Mouse (Mus musculus) kidney, embryonic 16.5 days (tissue): Measurements from ENCODE around the gene Rs1. TPM values are rescaled to one million over a fixed set of nuclear protein-coding genes. Genes with fewer than 3 reads are reported as not detected.
A peak's percentile ranks its signal among the peaks of the same experiment; 100 is the strongest.
"Not testable (repeated sequence)": the region's sequence is repeated elsewhere in the genome, so short reads cannot be mapped to it uniquely, and the experiment has no call there.

Experiments used
- ATAC-seq: fragments of 200-750 bp; cut with Nextera tagmentation; 2 replicates; pipeline ENCODE4 v1.8.0; 2017; ENCODE audit warnings: moderate TSS enrichment; ENCODE audit not compliant: low FRiP score, low TSS enrichment
- H3K27ac ChIP-seq: fragments of 300-500 bp; sonication (generic); 2 replicates; pipeline ENCODE4 v1.5.1; 2014; ENCODE audit warnings: low read length
- H3K27me3 ChIP-seq: fragments of 300-500 bp; sonication (generic); 2 replicates; pipeline ENCODE4 v1.6.1; 2014; ENCODE audit warnings: low read length, control low read depth, mixed read lengths; ENCODE audit not compliant: insufficient read depth
- H3K36me3 ChIP-seq: fragments of 300-500 bp; sonication (generic); 2 replicates; pipeline ENCODE4 v1.6.1; 2014; ENCODE audit warnings: low read length, control low read depth, mixed read lengths; ENCODE audit not compliant: insufficient read depth
- H3K4me1 ChIP-seq: fragments of 300-500 bp; sonication (generic); 2 replicates; pipeline ENCODE4 v1.6.1; 2014; ENCODE audit warnings: low read length, control low read depth, mixed read lengths; ENCODE audit not compliant: insufficient read depth
- H3K4me2 ChIP-seq: fragments of 300-500 bp; sonication (generic); replicated peaks from 2 replicates; pipeline ENCODE4 v1.6.1; 2014; ENCODE audit warnings: low read depth, low read length
- H3K4me3 ChIP-seq: fragments of 300-500 bp; sonication (generic); 2 replicates; pipeline ENCODE4 v1.5.1; 2014; ENCODE audit warnings: mild to moderate bottlenecking, low read length
- H3K9ac ChIP-seq: fragments of 300-500 bp; sonication (generic); replicated peaks from 2 replicates; pipeline ENCODE4 v1.6.1; 2014; ENCODE audit warnings: low read length
- H3K9me3 ChIP-seq: fragments of 300-500 bp; sonication (generic); 2 replicates; pipeline ENCODE4 v1.6.1; 2016; ENCODE audit warnings: low read length, control low read depth
- WGBS: fragments of 180-500 bp; shearing (Covaris S2); extraction: QIAGEN DNeasy Blood & Tissue Kit; methylation state at CpG from one replicate; pipeline ENCODE4 v1.1.7; 2014; 5-methylcytosine and 5-hydroxymethylcytosine counted together
- polyA plus RNA-seq: library from polyadenylated mRNA; unstranded; fragments of >200 nt; fragmentation: Nextera tagmentation; extraction: Ambion mirVana; gene quantifications from 2 replicates; pipeline ENCODE4 v1.2.1, GENCODE M21; 2015

Gene Rs1
- polyA plus RNA-seq = not detected in 2 replicates

DNA sequence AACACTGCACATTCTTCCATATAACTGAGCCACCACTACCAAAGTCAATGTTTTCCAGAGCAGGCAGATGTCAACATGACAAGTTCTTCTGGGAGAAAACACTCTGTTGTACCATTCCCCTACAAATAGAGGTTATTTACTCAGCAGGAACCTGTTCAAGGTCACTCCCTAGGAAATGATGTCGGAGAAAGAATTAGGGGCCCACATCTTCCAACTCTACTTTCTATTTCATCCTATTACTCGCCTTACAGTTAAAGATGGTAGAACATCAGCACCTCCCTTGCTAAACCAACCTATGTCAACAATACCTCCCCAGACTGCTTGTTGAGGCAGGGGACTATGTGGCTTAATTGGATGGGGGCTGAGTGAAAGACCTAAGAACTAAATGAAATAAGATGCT lies at the start of gene Rs1:
Gene Rs1, plus strand, starts transcription at position 301 of the 400 bp plus-strand sequence.
- no peak for ATAC-seq
- Histone ChIP-seq H3K4me1 (no peaks in the 10 kb centered on the region), H3K9ac (no peak within 1 kb of the TSS), H3K4me2 (peak within 1 kb of the TSS; percentile 44), H3K36me3 (no peaks in the 10 kb centered on the region), H3K27ac (no peak within 1 kb of the TSS), H3K4me3 (peak within 1 kb of the TSS; percentile 56), H3K9me3 (no peaks in the 10 kb centered on the region), H3K27me3 (peaks cover 19% of the 10 kb centered on the region)
- WGBS = 72% methylated on average over 2 of the region's 2 CpGs

DNA sequence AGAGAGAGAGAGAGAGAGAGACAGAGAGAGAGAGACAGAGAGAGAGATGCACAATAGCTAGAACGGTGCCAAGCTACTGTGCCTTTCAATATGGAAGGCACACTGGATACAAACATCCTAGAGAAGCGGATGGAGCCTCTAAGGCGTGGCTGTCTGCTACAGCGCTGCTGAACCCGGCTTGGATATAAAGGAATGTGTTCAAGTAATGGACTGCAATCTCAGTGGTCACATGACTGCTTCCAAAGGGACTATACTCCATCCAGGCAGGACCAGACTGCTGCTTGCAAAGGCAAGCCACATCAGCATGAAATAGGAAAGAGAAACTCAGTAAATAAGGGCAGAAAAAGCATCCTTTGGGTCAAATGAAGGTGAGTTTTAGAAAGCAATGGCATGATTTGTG lies 32.2 kb upstream of the Rs1 start, which contains the start of gene Ppef1:
Gene Ppef1, minus strand, starts transcription at position 116 of the 400 bp plus-strand sequence.
- Histone ChIP-seq H3K4me2 (no peak within 1 kb of the TSS), H3K27me3 (peaks cover 8% of the 10 kb centered on the region; the same call in 1 of the 2 replicates), H3K4me1 (no peaks in the 10 kb centered on the region), H3K27ac (no peak within 1 kb of the TSS), H3K36me3 (no peaks in the 10 kb centered on the region), H3K9ac (no peak within 1 kb of the TSS), H3K9me3 (no peaks in the 10 kb centered on the region), H3K4me3 (no peak within 1 kb of the TSS)
- 73% methylated on average over 5 of the region's 5 CpGs for WGBS
- no peak for ATAC-seq

DNA sequence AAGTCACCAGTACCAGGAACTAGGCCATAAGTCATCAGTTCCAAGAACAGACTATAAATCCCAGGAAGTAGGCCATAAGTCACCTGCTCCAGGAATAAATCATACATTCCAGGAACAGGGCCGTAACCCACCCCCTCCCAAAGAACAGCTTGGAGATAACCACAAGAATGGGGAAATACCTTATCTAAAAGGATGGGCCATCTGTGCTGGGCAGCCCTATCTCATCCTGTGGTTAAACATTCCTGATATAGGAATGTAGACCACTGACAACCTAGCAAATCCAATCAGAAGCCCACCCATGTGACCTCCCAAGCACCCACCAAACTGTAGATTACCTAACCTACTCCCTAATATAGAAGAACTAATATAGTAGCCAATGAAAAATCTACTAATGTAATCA lies 22.4 kb upstream of the Rs1 start:
- Histone ChIP-seq H3K4me3 (no peak overlapping the region), H3K4me2 (no peak overlapping the region), H3K4me1 (no peaks in the 10 kb centered on the region), H3K27ac (no peak overlapping the region), H3K36me3 (no peaks in the 10 kb centered on the region), H3K9ac (no peak overlapping the region), H3K9me3 (no peaks in the 10 kb centered on the region), H3K27me3 (no peaks in the 10 kb centered on the region)
- ATAC-seq = no peak
- WGBS = 64% methylated on average over 1 of the region's 1 CpGs

DNA sequence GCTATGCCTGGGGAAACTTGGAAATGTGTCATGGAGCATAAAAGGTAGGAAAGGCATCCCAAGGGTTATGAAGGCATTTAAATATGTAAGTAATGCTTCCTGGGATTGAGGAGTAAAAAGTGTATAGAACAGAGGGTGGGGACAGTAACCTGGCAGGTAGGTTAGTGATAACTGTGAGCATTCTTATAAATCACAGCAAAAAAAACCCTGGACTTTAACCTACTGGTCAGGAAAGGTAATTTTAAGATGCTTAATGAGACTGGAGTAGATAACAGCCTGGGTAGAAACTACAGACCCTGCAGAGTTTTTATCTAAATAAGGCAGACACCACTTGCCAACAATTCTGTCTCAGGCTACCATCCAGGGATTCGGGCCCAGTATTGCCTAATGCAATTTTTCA lies 19.2 kb upstream of the Rs1 start:
- Histone ChIP-seq H3K36me3 (no peaks in the 10 kb centered on the region), H3K4me1 (no peaks in the 10 kb centered on the region), H3K27me3 (no peaks in the 10 kb centered on the region; the same call in 1 of the 2 replicates), H3K9ac (no peak overlapping the region), H3K4me2 (no peak overlapping the region), H3K4me3 (no peak overlapping the region), H3K27ac (no peak overlapping the region), H3K9me3 (no peaks in the 10 kb centered on the region)
- ATAC-seq = no peak
- 93% methylated on average over 1 of the region's 1 CpGs for WGBS

DNA sequence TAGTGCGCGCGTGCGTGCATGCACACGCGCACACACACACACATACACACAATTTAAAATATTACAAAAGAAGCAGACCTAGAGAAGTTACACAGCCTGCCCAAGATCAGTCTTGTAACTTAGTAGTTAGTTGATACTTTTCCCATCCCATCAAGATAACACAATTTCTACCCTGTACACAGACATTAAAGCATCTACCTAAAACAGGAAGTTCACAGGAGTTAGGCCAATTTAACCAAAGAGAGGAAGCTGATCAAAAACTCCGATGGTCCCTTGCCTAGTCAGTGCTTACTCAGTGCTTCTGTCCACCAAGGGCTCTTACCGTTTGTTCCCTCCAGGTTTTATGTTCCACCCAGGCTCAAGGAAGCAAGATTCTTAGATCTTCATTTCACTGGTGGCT lies 17.0 kb upstream of the Rs1 start:
- ATAC-seq = no peak
- Histone ChIP-seq H3K4me2 (no peak overlapping the region), H3K36me3 (no peaks in the 10 kb centered on the region), H3K27ac (no peak overlapping the region), H3K27me3 (no peaks in the 10 kb centered on the region; the same call in 1 of the 2 replicates), H3K4me3 (no peak overlapping the region), H3K9ac (no peak overlapping the region), H3K4me1 (no peaks in the 10 kb centered on the region), H3K9me3 (no peaks in the 10 kb centered on the region)
- WGBS = 92% methylated on average over 8 of the region's 8 CpGs

DNA sequence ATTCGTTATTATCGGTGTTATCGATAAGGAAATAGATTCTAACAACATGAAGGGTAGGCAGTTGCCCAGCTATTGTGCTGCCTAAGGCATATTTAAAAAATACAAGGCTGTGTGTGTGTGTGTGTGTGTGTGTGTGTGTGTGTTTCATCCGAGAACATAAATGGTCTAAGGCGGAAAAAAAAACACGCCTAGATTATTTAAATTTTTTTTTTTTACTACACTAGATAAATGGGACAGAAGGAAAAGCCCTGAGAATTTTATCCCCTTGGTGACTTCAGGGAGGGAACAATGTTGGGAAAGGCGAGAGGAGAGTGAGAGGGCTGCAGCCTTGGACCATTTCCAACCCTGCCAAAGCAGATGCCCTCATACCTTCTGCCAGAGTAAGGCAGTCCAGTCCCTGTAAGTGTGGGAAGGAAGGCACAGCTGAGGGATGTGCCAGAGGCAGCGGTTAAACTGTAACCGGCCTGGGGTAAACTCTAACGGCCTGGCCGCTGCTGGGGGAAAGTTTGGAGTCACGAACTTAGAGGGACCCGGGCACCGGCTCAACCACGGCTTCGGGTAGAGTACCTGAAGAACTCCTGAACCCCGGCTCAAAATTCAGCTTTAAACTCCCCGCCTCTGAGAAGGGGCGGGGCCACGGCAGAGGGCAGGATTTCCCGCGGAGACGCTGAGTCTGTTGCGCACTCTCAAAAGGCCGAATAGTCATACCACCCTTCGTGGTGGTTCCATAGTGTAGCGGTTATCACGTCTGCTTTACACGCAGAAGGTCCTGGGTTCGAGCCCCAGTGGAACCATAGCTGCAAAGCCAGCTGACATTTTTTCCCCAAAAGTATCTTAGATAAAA lies 2.2 kb upstream of the Rs1 start:
- Histone ChIP-seq H3K27me3 (peaks cover 12% of the 10 kb centered on the region; the same call in 1 of the 2 replicates), H3K27ac (no peak overlapping the region), H3K36me3 (no peaks in the 10 kb centered on the region), H3K9me3 (no peaks in the 10 kb centered on the region), H3K4me3 (peak overlapping the region; percentile 56), H3K4me1 (no peaks in the 10 kb centered on the region), H3K4me2 (peak overlapping the region; percentile 44), H3K9ac (0 out of 2 replicates have a peak overlapping the region, but pooled peaks have one; percentile 50)
- WGBS = 33% methylated on average over 30 of the region's 30 CpGs
- peak; percentile 97 for ATAC-seq

DNA sequence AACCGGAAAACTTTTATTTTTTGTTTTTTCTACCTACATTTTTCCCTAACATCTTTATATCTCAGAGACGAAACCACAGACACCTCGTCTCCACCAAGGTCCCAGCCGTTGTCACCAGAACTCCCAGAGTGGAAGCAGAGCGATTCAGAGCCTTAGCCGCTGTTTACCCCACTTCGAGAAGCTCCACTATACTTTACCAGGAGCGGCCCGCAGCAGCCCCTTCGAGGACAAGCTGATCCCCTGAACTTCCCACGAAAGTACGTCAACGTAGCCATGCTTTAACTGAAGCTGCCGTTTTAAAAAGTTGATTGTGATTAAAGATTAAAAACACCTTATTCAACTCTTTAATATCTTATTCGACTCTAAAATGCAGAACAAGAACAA lies 1.6 kb upstream of the Rs1 start:
- peak; percentile 92 for ATAC-seq
- H3K27me3 ChIP-seq = peaks cover 12% of the 10 kb centered on the region; the same call in 1 of the 2 replicates
- no peaks in the 10 kb centered on the region for H3K36me3 ChIP-seq
- 42% methylated on average over 15 of the region's 15 CpGs for WGBS
- H3K9me3 ChIP-seq = no peaks in the 10 kb centered on the region
- no peak overlapping the region for H3K27ac ChIP-seq
- peak overlapping the region; percentile 56 for H3K4me3 ChIP-seq
- H3K9ac ChIP-seq = 0 out of 2 replicates have a peak overlapping the region, but pooled peaks have one; percentile 50
- peak overlapping the region; percentile 44 for H3K4me2 ChIP-seq
- H3K4me1 ChIP-seq = no peaks in the 10 kb centered on the region

DNA sequence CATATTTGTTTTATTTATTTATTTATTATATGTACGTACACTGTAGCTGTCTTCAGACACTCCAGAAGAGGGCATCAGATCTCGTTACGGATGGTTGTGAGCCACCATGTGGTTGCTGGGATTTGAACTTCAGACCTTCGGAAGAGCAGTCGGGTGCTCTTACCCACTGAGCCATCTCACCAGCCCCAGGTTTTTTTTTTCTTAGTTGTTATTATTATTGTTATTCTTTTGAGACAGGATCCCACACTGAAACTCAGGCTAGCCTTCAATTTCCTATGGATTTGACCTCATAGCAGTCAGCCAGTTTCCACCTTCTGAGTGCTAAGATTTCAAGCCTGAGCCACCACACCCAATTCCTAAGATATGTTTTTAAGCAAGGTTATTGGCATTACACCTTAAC lies 1.8 kb downstream of the Rs1 start:
- not testable (repeated sequence) for H3K27ac ChIP-seq, H3K36me3 ChIP-seq, H3K4me3 ChIP-seq, H3K9ac ChIP-seq, H3K4me1 ChIP-seq, H3K9me3 ChIP-seq, ATAC-seq, H3K4me2 ChIP-seq
- H3K27me3 ChIP-seq = peaks cover 25% of the 10 kb centered on the region
- WGBS = 85% methylated on average over 5 of the region's 5 CpGs

DNA sequence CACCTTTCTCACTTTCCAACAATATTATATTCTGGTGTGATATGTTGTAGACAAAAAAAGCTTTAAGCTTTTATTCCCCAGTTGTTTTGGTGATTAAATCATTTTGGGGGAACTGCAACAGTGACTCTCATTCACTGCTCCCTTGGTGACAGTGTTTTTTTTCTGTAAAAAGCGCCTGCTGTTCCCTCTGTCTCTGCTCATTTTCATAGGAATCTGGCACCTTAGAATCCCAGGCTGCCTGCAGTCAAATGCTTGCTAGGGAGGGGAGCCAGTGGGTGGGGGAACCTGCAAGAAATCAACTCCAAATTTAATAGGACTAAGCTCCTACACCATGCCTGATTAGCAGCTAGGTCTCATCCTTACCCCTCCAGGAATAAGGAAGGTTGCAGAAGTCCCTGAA lies 5.2 kb downstream of the Rs1 start:
- no peak overlapping the region for H3K9ac ChIP-seq
- H3K4me1 ChIP-seq = no peaks in the 10 kb centered on the region
- peaks cover 23% of the 10 kb centered on the region for H3K27me3 ChIP-seq
- H3K4me2 ChIP-seq = no peak overlapping the region
- no peak overlapping the region for H3K4me3 ChIP-seq
- no peak overlapping the region for H3K27ac ChIP-seq
- WGBS = 6% methylated on average over 1 of the region's 1 CpGs
- H3K36me3 ChIP-seq = no peaks in the 10 kb centered on the region
- no peaks in the 10 kb centered on the region for H3K9me3 ChIP-seq
- ATAC-seq = no peak

DNA sequence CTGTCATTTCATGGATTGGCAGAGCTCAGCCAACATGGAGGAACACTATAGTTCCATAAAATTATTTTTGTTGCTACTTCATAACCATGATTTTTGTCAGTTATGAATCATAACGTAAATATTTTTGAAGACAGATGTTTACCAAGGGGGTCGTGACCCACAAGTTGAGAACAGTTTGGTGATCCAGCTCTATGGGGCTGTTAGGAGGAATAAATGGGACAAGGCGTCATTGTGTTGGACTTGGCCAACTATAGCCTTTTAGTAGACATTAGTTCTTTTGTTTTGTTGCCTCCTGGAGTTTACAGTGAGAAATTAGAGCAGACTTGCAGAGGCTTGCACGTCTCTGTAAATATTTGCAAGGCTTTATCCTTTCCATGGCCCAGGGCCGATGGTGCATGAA lies 14.5 kb downstream of the Rs1 start:
- Histone ChIP-seq H3K9me3 (no peaks in the 10 kb centered on the region), H3K36me3 (no peaks in the 10 kb centered on the region), H3K4me2 (no peak overlapping the region), H3K4me1 (no peaks in the 10 kb centered on the region), H3K4me3 (no peak overlapping the region), H3K27me3 (peaks cover 21% of the 10 kb centered on the region; the same call in 1 of the 2 replicates), H3K27ac (no peak overlapping the region), H3K9ac (no peak overlapping the region)
- 82% methylated on average over 5 of the region's 5 CpGs for WGBS
- ATAC-seq = no peak
